Mouse (Mus musculus) mesoderm, embryonic 11.5 days (tissue): ENCODE data around the gene Akap12.
A peak's percentile ranks its signal among the peaks of the same experiment; 100 is the strongest.

Source experiments
- DNase-seq: peaks from one replicate; pipeline ENCODE4 v3.0.0-alpha.2; 2012; ENCODE audit warnings: low read depth, low spot score

Gene Akap12

GRCm38 (mm10) chr10:4395321-4395720, 129.1 kb downstream of the Akap12 start:
- DNase-seq, result no peak

GRCm38 (mm10) chr10:4398058-4398457, 131.9 kb downstream of the Akap12 start:
- DNase-seq, result no peak

- peak; percentile 76 for DNase-seq
Observed at GRCm38 (mm10) chr10:4404895-4405491, 138.8 kb downstream of the Akap12 start.

- DNase-seq, result no peak
Observed at GRCm38 (mm10) chr10:4405511-4405910, 139.3 kb downstream of the Akap12 start.

- no peak for DNase-seq
Observed at GRCm38 (mm10) chr10:4407191-4407590, 141.0 kb downstream of the Akap12 start.
